Mouse (Mus musculus) lung, embryonic 14.5 days (tissue): Measurements from ENCODE around the gene Sufu. TPM values are rescaled to one million over a fixed set of nuclear protein-coding genes. Genes with fewer than 3 reads are reported as not detected.

Experiments used
- ATAC-seq: fragments of 200-750 bp; cut with Nextera tagmentation; 2 replicates; pipeline ENCODE4 v1.8.0; 2017; ENCODE audit warnings: mild to moderate bottlenecking, moderate TSS enrichment, moderate library complexity; ENCODE audit not compliant: insufficient read depth
- DNase-seq: peaks from one replicate; pipeline ENCODE4 v3.0.0-alpha.2; 2015
- H3K27ac ChIP-seq: fragments of 300-500 bp; sonication (generic); 2 replicates; pipeline ENCODE4 v1.5.1; 2014; ENCODE audit warnings: low read depth, mild to moderate bottlenecking, moderate library complexity
- H3K27me3 ChIP-seq: fragments of 300-500 bp; sonication (generic); 2 replicates; pipeline ENCODE4 v1.6.1; 2014; ENCODE audit warnings: low read length, control low read depth; ENCODE audit not compliant: insufficient read depth
- H3K36me3 ChIP-seq: fragments of 300-500 bp; sonication (generic); 2 replicates; pipeline ENCODE4 v1.6.1; 2014; ENCODE audit warnings: control low read depth; ENCODE audit not compliant: insufficient read depth
- H3K4me1 ChIP-seq: fragments of 300-500 bp; sonication (generic); 2 replicates; pipeline ENCODE4 v1.6.1; 2014; ENCODE audit warnings: antibody characterized with exemption, control low read depth; ENCODE audit not compliant: insufficient read depth
- H3K4me2 ChIP-seq: fragments of 300-500 bp; sonication (generic); 2 replicates; pipeline ENCODE4 v1.6.1; 2014; ENCODE audit warnings: mild to moderate bottlenecking
- H3K4me3 ChIP-seq: fragments of 300-500 bp; sonication (generic); 2 replicates; pipeline ENCODE4 v1.5.1; 2014; ENCODE audit warnings: low read depth, low read length
- H3K9ac ChIP-seq: fragments of 300-500 bp; sonication (generic); 2 replicates; pipeline ENCODE4 v1.6.1; 2014
- H3K9me3 ChIP-seq: fragments of 300-500 bp; sonication (generic); 2 replicates; pipeline ENCODE4 v1.6.1; 2016; ENCODE audit warnings: low read depth, low read length, control low read depth
- CTCF ChIP-seq: IDR thresholded peaks from 2 replicates; pipeline ENCODE4 v1.5.1; 2016; ENCODE audit warnings: antibody characterized with exemption, low read depth
- WGBS: fragments of 180-500 bp; shearing (Covaris S2); extraction: QIAGEN DNeasy Blood & Tissue Kit; methylation state at CpG from one replicate; pipeline ENCODE4 v1.1.7; 2014; 5-methylcytosine and 5-hydroxymethylcytosine counted together
- polyA plus RNA-seq: library from polyadenylated mRNA; unstranded; fragments of >200 nt; fragmentation: Nextera tagmentation; extraction: Ambion mirVana; gene quantifications from 2 replicates; pipeline ENCODE4 v1.2.1, GENCODE M21; 2014

The Sufu gene
- polyA plus RNA-seq, 1 experiment from 2014 or later = 47.5 TPM

DNA sequence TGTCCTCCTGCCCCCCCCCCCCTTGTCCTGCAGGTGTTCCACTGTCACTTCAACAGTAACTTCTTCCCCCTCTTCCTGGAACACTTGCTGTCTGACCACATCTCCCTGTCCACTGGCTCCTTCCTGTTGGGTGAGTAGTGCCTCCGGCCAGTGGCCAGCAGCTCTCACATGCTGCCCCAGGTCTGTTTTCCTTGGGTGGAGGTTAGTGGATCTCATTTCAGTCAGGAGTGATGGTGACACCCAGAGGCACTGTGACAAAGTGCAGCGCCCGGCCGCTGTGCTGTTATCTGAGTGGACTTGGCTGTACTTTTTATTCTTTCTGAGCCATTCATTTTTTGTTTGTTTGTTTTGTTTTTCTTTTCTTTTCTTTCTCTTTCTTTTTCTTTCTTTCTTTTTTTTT lies 27.5 kb upstream of the Sufu start:
- WGBS = 24% methylated on average over 4 of the region's 4 CpGs
- no peak overlapping the region for H3K27ac ChIP-seq
- H3K4me1 ChIP-seq = no peaks in the 10 kb centered on the region
- no peaks in the 10 kb centered on the region for H3K27me3 ChIP-seq
- no peaks in the 10 kb centered on the region for H3K9me3 ChIP-seq
- DNase-seq (peak; percentile 74), ATAC-seq (no peak)
- no peaks in the 10 kb centered on the region for H3K36me3 ChIP-seq
- no peak overlapping the region for H3K9ac ChIP-seq
- no peak overlapping the region for H3K4me3 ChIP-seq
- peak; percentile 65 for TF ChIP-seq CTCF
- no peak overlapping the region for H3K4me2 ChIP-seq

DNA sequence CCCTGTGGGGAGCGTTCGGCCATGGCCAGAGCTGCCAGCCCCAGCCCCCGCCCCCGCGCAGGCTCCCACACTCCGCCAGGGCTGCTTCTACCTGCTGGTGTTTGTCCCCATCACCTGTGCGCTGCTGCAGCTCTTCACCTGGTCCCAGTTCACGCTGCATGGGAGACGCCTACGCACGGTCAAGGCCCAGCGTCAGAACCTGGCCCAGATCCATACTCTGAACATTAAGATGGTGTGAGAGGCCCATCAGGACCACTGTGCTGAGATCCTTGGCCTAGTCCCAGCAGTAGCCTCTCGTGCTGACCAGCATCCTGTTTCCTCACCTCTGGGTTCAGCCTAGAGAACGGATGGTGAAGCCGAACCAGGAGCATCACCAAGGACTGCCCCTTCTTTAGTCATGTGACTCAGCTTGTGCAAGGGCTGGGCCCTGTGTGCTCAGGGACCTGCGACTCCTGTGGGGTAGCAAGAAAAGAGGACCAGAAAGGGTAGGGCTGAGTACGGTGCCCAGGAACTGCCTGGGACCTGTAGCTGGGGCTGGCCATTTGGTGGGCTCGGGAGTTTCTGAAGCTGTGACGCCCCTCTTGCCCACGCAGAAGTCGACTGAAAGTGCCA lies 22.1 kb upstream of the Sufu start:
- no peaks in the 10 kb centered on the region for H3K9me3 ChIP-seq
- H3K4me2 ChIP-seq = no peak overlapping the region
- 47% methylated on average over 21 of the region's 21 CpGs for WGBS
- H3K27me3 ChIP-seq = no peaks in the 10 kb centered on the region
- 0 out of 2 replicates have a peak overlapping the region, but pooled peaks have one; percentile 33 for H3K27ac ChIP-seq
- H3K36me3 ChIP-seq = peaks cover 33% of the 10 kb centered on the region
- H3K4me1 ChIP-seq = no peaks in the 10 kb centered on the region
- peak; percentile 19 for DNase-seq
- H3K9ac ChIP-seq = no peak overlapping the region
- no peak for TF ChIP-seq CTCF
- no peak; the same call in 1 of the 2 replicates for ATAC-seq
- H3K4me3 ChIP-seq = no peak overlapping the region

DNA sequence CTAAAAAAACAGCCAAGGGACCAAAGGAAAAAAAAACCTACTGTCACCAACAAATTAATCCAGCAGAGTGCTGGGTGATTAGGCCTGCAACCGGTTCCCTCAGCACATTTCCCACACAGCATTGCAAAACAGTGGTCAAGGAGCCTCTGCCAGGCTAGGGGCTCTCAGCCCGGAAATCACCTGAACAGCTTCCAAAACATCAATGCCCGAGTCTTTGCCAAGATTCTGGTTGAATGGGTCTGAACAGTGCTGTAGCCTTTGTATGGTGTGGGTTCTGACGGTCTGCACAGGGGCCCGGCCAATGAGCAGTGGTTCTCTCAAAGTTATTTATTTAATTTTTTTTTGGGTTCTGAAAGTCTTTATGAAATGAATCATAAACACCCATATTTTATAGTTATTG lies 21.2 kb upstream of the Sufu start:
- DNase-seq (peak; percentile 12), ATAC-seq (no peak)
- Histone ChIP-seq H3K4me2 (no peak overlapping the region), H3K4me1 (no peaks in the 10 kb centered on the region), H3K9me3 (no peaks in the 10 kb centered on the region), H3K27ac (no peak overlapping the region), H3K36me3 (peaks cover 42% of the 10 kb centered on the region), H3K27me3 (no peaks in the 10 kb centered on the region), H3K9ac (no peak overlapping the region), H3K4me3 (no peak overlapping the region)
- WGBS = 57% methylated on average over 5 of the region's 5 CpGs
- TF ChIP-seq CTCF = no peak

DNA sequence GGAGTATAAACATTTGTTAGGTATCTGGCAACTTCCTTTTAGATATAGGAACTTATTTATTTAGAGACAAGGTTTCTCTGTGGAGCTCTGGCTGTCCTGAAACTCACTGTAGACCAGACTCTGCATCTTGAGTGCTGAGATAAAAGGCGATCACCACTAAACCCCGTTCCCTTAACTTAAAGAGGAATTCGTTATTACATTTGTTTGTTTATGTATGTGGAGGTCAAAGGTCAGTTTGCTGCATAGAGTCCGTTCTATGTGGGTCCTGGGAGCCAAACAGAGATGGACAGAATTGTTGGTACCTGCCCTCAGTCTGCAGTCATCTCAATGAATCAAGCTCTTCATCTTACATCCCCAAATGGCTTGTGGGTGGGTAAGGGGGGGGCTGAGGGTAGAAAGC lies 20.8 kb upstream of the Sufu start:
- Histone ChIP-seq H3K4me2 (no peak overlapping the region), H3K9ac (no peak overlapping the region), H3K4me3 (no peak overlapping the region), H3K4me1 (no peaks in the 10 kb centered on the region), H3K27me3 (no peaks in the 10 kb centered on the region), H3K36me3 (peaks cover 46% of the 10 kb centered on the region), H3K9me3 (no peaks in the 10 kb centered on the region), H3K27ac (no peak overlapping the region)
- no peak for TF ChIP-seq CTCF
- peak; percentile 43 for DNase-seq
- no peak for ATAC-seq
- 20% methylated on average over 4 of the region's 4 CpGs for WGBS

- H3K36me3 ChIP-seq = peaks cover 93% of the 10 kb centered on the region
Measured at GRCm38 (mm10) chr19:46382275-46382674, 14.4 kb upstream of the Sufu start.

DNA sequence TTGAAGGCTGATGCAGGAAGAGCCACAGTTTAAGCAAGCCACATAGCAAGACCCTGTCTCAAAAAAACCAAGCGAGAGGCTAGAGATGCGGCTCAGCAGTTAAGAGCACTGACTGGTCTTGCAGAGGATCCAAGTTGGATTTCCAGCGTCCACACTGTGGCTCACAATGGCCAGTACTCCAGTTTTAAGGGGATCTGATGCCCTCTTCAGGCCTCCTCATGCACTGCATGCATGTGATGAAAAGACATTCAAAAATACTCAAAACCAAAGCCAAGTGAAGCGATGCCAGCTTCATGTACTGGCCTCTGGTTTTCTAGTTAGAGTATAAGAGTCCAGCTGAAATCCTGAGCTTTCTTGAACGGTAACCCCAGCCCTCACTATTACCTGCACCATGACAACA lies 6.8 kb upstream of the Sufu start:
- no peak overlapping the region for H3K4me3 ChIP-seq
- peak; percentile 27 for DNase-seq
- no peaks in the 10 kb centered on the region for H3K27me3 ChIP-seq
- peak; percentile 35 for TF ChIP-seq CTCF
- H3K9ac ChIP-seq = no peak overlapping the region
- 86% methylated on average over 5 of the region's 5 CpGs for WGBS
- no peak for ATAC-seq
- H3K27ac ChIP-seq = no peak overlapping the region
- H3K4me1 ChIP-seq = peaks cover 6% of the 10 kb centered on the region
- H3K9me3 ChIP-seq = no peaks in the 10 kb centered on the region
- no peak overlapping the region for H3K4me2 ChIP-seq
- peaks cover 35% of the 10 kb centered on the region for H3K36me3 ChIP-seq

More at GRCm38 (mm10) chr19:46382275-46382674, 14.4 kb upstream of the Sufu start:
- ATAC-seq (no peak), DNase-seq (no peak)
- no peak overlapping the region for H3K27ac ChIP-seq
- no peak overlapping the region for H3K9ac ChIP-seq
- no peak overlapping the region for H3K4me3 ChIP-seq
- 88% methylated on average over 9 of the region's 9 CpGs for WGBS
- H3K27me3 ChIP-seq = no peaks in the 10 kb centered on the region
- no peak for TF ChIP-seq CTCF
- H3K9me3 ChIP-seq = no peaks in the 10 kb centered on the region
- H3K4me1 ChIP-seq = no peaks in the 10 kb centered on the region
- no peak overlapping the region for H3K4me2 ChIP-seq

- no peaks in the 10 kb centered on the region for H3K27me3 ChIP-seq
- 34% methylated on average over 4 of the region's 4 CpGs for WGBS
- H3K36me3 ChIP-seq = peaks cover 19% of the 10 kb centered on the region
- no peak overlapping the region for H3K27ac ChIP-seq
- ATAC-seq (no peak), DNase-seq (peak; percentile 66)
- TF ChIP-seq CTCF = peak; percentile 51
- no peak overlapping the region for H3K9ac ChIP-seq
- peaks cover 6% of the 10 kb centered on the region for H3K4me1 ChIP-seq
- no peaks in the 10 kb centered on the region for H3K9me3 ChIP-seq
- H3K4me2 ChIP-seq = no peak overlapping the region
- no peak overlapping the region for H3K4me3 ChIP-seq
Measured at GRCm38 (mm10) chr19:46392018-46392417, 4.7 kb upstream of the Sufu start.
